Mouse (Mus musculus): ENCODE results near the gene Entpd2.

- no peak for TF ChIP-seq CTCF (IDR thresholded peaks at IDR 0.05; ENCODE audit: low read depth, low read length)
- TF ChIP-seq POLR2A (IDR thresholded peaks at IDR 0.05; ENCODE audit: borderline replicate concordance, low read depth, low read length): no peak
Measured at GRCm38 (mm10) chr2:25427256-25427655, 31.6 kb downstream of the Entpd2 start.
